ENCODE assay signal across 8 mouse cellular contexts in genomic region chr3:63905241-63905640, GRCm38 (mm10). TPM values are rescaled to one million over a fixed set of nuclear protein-coding genes. Genes with fewer than 3 reads are reported as not detected.
DNase-seq lines count a peak whose midpoint lies in the region; ATAC-seq lines count a peak whose summit lies in the region.

No protein-coding gene starts in this region.

- no peaks in the 10 kb centered on the region for H3K9me3 ChIP-seq in hindbrain, embryonic 15.5 days
- no peaks in the 10 kb centered on the region for H3K9me3 ChIP-seq in liver, embryonic 15.5 days (replicated peaks)

- no peaks in the 10 kb centered on the region for H3K27me3 ChIP-seq in hindbrain, embryonic 15.5 days
- peaks cover 18% of the 10 kb centered on the region for H3K27me3 ChIP-seq in liver, embryonic 15.5 days

- peak overlapping the region; percentile 41 for H3K4me3 ChIP-seq in hindbrain, embryonic 15.5 days
- H3K4me3 ChIP-seq in liver, embryonic 15.5 days (replicated peaks): peak overlapping the region; percentile 15; the same call in 1 of the 2 replicates

- no peak for ATAC-seq in hindbrain, embryonic 15.5 days (ENCODE audit: low FRiP score, low read depth)
- ATAC-seq in liver, embryonic 15.5 days (ENCODE audit: insufficient read depth): no peak

- intact Hi-C loops in gastrocnemius, postnatal 14 days (cut with DNase I; ENCODE audit: low total_unique reads): no loop called here

- H3K36me3 ChIP-seq in hindbrain, embryonic 15.5 days: no peaks in the 10 kb centered on the region
- no peaks in the 10 kb centered on the region for H3K36me3 ChIP-seq in liver, embryonic 15.5 days (replicated peaks)

- peak overlapping the region; percentile 53 for H3K9ac ChIP-seq in hindbrain, embryonic 15.5 days
- H3K9ac ChIP-seq in liver, embryonic 15.5 days: no peak overlapping the region

- DNase-seq in gastrocnemius, postnatal 10 days: peak; percentile 10
- DNase-seq in gastrocnemius, postnatal 14 days: no peak
- DNase-seq in urinary bladder, postnatal 14 days (ENCODE audit: low spot score): peak; percentile 16
- no peak for DNase-seq in urinary bladder, adult 18-20 months (ENCODE audit: low spot score in 2 of 2)
- DNase-seq in spleen, postnatal 36 days (ENCODE audit: low spot score in 2 of 2): no peak
- no peak for DNase-seq in B cell, adult 2 months

- H3K4me1 ChIP-seq in hindbrain, embryonic 15.5 days (replicated peaks): peaks cover 7% of the 10 kb centered on the region
- H3K4me1 ChIP-seq in liver, embryonic 15.5 days (replicated peaks): no peaks in the 10 kb centered on the region

- peak overlapping the region; percentile 91 for H3K4me2 ChIP-seq in hindbrain, embryonic 15.5 days
- peak overlapping the region; percentile 50 for H3K4me2 ChIP-seq in liver, embryonic 15.5 days

- WGBS in hindbrain, embryonic 15.5 days: under 1% methylated on average over 18 of the region's 18 CpGs
- WGBS in liver, embryonic 15.5 days (ENCODE audit: insufficient replicate concordance): 2% methylated on average over 18 of the region's 18 CpGs

- no peak overlapping the region for H3K27ac ChIP-seq in hindbrain, embryonic 15.5 days (replicated peaks)
- H3K27ac ChIP-seq in liver, embryonic 15.5 days (replicated peaks): no peak overlapping the region

RNA-seq across cellular contexts. Expression of gene Plch1, which starts 6.0 kb away (rescaled TPM):
- total RNA-seq in gastrocnemius, postnatal 10 days (2021): under 1 TPM; 0.20 to 0.31 TPM
- total RNA-seq in gastrocnemius, postnatal 14 days (2021): under 1 TPM in 1 of 2 experiments, not detected in 1; 0.10 TPM
- polyA plus RNA-seq in hindbrain, embryonic 15.5 days (2015; fragmentation: Nextera tagmentation; extraction: Ambion mirVana): 7.4 and 8.5 TPM in 2 replicates
- 0.18 and 0.20 TPM in 2 replicates for polyA plus RNA-seq in liver, embryonic 15.5 days (2015; fragmentation: Nextera tagmentation; extraction: Ambion mirVana)

RNA-seq across cellular contexts. Expression of gene E130311K13Rik, which starts 24.0 kb away (rescaled TPM):
- total RNA-seq in gastrocnemius, postnatal 10 days (2021): 1 to 10 TPM; 4.4 to 5.6 TPM
- 1 to 10 TPM; 3.3 to 4.0 TPM for total RNA-seq in gastrocnemius, postnatal 14 days (2021)
- 6.7 and 7.1 TPM in 2 replicates for polyA plus RNA-seq in hindbrain, embryonic 15.5 days (2015; fragmentation: Nextera tagmentation; extraction: Ambion mirVana)
- 1.4 and 1.5 TPM in 2 replicates for polyA plus RNA-seq in liver, embryonic 15.5 days (2015; fragmentation: Nextera tagmentation; extraction: Ambion mirVana)

RNA-seq across cellular contexts. Expression of gene Slc33a1, which starts 59.3 kb away (rescaled TPM):
- 1 to 10 TPM; 6.8 to 8.2 TPM for total RNA-seq in gastrocnemius, postnatal 10 days (2021)
- 1 to 10 TPM; 5.8 to 7.0 TPM for total RNA-seq in gastrocnemius, postnatal 14 days (2021)
- polyA plus RNA-seq in hindbrain, embryonic 15.5 days (2015; fragmentation: Nextera tagmentation; extraction: Ambion mirVana): 17.4 and 17.8 TPM in 2 replicates
- polyA plus RNA-seq in liver, embryonic 15.5 days (2015; fragmentation: Nextera tagmentation; extraction: Ambion mirVana): 11.0 and 12.0 TPM in 2 replicates

Comparison
In these comparisons a context has a peak if more than half of its experiments do, and no peak if none do; other contexts are left out.
1. DNase-seq: peak in gastrocnemius, postnatal 10 days (single experiment) and urinary bladder, postnatal 14 days (single experiment); none in gastrocnemius, postnatal 14 days (single experiment), urinary bladder, adult 18-20 months (0 of 2), spleen, postnatal 36 days (0 of 2) and B cell, adult 2 months (0 of 2).